Mouse (Mus musculus) brain, embryonic 18.5 days (tissue): Measurements from ENCODE around the gene Tssk4.

Source experiments
- DNase-seq: peaks from one replicate; pipeline ENCODE4 v3.0.0-alpha.2; 2012; ENCODE audit warnings: low read depth, low spot score

The Tssk4 gene

DNA sequence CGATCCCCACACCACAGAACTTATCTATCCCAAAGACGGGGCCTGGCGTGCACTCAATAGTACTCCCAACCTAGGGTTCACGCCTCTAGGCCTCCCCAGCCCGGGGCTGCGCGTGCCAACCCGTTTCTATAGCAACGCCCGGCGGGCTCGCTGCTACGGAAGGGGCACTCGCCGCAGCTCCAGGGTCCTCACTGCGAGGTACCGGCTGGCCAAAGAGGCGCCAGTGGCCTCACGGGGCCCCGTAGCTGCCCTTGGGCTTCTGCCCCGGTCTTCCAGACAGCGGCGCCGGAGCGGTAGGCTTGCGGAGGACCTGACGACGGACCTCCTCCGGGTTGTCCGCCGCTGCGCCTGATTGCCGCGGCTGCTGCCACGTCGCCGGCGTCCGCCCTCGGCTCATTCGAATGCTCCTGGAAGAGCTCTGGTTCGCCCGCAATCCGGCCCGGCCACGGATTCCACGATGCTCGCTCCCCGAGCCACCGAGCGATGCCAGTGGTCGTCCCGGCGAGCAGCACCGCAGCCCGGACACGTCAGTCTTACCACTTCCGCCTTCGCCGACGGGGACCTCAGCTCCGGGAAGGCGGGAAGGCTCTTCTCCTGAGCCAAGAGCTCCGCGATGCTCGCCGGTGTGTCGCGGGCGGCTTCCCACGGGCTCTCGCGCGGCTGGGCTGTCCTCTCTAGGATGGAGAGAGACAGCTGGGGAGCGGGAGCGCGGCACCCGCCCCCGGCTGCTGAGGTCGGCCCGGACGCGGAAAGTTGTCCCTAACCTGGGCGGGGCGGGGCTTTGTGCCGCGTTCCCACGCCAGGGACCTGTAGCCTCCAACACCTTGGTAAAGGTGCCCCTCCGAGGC lies 6.7 kb upstream of the Tssk4 start, which contains the start of gene Tm9sf1:
Tm9sf1 (minus strand) TSS at position 747 of the 848 bp plus-strand sequence.
- DNase-seq: peak; percentile 70

DNA sequence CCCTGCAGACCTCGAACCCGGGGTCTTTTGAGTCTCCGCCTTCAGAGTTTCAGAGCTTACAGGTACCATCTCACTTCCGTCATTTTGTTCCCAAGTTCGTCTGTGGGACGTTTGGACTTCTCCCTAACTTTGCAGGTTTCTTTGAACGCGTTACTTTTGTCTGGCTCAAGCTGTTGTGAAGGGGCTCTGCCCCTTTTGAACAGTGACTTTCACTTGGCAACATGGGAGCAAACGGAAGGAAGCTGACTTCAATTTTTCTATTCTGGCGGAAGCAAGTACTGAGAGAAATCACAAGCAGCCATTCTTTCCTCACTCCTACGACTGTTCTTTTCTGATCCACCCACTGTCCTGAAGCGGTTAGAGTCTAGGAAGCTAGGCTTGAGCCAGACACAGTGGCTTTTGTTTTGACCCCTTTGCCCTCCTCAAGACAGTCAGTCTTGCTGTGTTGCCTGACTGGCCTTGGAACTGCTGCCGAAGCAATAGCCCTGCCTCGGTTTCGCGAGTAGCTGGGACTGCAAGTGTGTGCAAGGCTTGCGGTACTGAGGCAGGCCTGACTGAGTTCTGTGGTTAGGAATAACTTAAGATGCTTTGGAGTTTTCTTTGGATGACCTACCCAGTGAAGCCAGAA lies 5.6 kb upstream of the Tssk4 start:
- no peak for DNase-seq

DNA sequence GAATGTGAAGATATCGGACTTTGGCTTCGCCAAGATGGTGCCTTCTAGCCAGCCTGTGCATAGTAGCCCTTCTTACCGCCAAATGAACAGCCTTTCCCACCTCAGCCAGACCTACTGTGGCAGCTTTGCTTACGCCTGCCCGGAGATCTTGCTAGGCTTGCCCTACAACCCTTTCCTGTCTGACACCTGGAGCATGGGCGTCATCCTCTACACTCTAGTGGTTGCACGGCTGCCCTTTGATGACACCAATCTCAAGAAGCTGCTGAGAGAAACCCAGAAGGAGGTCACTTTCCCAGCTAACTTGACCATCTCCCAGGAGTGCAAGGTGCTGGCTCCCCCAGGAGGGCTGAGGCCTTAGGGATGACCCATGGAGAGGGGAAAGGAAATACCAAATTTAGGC lies 1.5 kb downstream of the Tssk4 start:
- DNase-seq: no peak

DNA sequence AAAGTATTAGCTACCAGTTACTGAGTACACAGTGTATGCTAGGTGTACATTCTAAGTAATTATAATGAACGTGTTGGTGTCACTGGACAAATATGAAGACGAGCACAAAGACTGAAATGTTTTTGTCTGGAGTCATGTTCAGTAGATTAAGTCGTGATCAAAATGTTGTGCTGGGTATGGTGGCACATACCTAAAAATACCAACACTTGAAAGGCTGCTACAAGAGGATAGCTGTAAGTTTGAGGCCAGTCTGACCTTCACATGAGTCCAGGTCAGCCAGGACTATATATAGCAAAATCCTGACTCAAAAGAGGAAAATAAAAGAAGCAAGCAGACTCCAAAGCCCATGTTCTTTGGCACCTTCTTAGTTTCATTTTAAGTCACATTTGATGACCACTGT lies 7.0 kb downstream of the Tssk4 start:
- DNase-seq: no peak

DNA sequence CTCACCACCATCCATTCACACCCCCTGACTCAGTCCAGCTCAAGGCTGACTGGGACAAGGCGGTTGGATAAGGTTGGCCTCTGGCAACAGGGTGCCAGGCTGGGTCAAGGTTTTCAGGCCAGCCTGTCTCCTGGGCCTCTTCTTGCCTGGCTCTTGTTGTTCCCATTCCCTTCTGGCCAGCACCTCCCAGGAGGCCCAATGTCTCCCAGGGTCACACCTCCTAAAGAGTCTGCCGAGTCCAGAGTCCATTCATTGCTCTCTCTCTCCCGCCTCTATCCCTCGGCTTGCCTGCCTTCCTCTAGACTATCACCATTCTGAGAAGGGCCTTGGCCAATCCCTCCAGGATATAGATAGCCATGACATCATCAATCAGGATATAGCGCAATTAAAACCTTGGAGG lies 8.0 kb downstream of the Tssk4 start:
- no peak for DNase-seq

DNA sequence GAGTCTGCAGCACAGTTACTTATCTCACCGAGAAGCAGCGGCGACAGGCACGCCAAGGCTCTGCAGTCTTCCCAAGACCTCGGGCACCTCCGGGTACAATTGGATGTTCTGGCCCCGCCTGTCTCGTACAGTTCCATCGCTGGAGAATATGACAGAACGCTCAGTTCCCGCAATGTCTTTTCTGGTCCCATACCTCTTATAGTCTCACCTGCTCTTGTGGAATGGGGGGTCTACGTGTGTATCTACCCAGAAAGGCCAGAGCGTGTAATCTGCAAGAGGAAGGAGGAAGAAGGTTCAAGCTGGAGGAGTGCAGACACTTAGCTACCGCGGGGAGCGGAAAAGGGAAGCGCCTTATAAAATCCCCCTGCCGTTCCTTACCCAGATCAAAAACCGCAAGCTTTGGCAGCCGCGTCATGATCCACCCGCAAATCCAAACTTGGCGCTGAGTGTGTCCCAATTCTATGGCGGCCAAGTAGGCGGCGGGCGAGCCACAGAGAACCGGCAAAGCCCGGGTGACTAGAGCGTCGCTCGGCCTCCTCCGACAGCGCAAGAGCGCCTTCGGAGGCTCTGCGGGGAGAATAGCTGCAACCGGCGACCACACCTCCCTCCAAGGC lies 10.1 kb downstream of the Tssk4 start, which contains the start of gene Mdp1:
Mdp1 (minus strand) TSS at position 549 of the 614 bp plus-strand sequence.
- DNase-seq: peak; percentile 76

DNA sequence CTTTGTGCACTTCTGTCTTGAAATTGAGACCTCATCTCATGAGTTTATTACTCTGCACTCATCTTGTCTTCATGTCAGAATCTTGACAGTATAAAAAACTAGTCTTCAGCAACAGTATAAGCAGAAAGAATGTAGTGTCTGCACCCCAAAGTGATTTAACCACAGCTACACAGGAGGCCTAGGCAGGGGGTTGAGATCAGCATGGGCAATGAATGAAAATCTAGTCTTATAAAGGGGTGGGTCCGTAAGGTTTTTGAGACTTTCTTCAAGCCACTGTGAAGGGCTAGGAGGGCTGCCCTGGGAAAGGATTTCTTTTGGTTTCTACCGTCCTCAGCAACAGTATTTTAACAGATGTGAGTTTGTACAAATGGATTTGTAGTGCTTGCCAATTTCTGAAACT lies 10.7 kb downstream of the Tssk4 start:
- DNase-seq: no peak

DNA sequence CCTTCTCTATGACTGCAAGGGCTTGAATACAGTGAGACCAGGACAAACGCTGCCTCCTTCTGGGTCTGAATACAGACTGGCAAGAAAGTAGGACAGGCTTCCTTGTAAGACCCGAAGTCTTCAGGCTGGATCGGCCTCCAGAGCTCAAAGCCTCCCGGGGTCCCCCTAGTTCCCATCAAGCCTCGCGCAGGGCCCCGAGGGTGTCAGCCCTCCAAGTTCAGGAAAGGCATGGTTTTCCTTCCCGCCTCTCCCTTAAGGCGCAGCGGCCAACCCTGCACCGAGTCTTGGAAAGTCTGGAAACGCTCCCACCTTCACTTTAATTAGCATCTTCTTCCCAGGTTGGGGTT lies 21.5 kb downstream of the Tssk4 start:
- DNase-seq: no peak

DNA sequence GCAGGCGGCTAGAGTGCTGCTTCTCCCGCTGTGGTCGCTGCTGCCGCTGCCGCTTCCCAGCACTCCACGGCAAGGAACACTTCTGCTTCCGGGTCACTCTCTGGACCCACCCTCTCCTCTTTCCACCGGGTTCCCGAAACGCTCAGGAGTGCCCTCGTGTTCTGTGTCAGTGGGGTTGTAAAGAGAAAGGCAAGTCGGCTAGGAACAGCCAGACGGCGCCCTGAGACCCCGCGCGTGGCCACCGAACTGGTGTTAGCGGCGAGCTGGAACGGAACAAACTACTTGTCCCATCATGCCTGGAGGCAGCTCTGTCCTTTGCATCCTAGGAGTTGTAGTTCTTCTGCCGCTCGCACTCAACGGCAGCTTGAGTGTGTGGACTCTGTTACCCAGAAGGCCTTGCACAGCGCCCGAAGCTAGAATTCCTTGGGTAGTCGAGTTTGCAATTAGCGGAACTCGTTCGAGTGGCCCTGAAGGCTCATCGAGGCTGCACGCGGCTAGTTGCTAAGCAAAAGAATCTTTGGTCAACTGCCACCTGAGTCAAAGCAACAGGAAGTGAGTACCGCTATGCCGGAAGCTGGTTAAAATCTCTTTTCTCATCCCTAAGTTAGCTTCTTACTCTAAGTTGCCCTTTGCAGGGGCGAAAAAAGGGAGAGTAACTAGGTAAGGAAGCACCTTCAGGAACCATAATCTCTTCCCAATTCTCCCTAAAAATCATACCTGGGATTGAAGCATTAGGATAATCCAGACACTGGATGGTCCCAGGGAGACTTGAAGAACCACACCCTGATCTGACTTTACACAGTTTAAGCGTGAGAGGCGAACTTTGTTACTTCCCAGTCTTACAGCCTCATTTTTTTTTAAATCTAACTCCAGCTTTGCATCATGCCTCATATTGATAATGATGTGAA lies 22.1 kb downstream of the Tssk4 start, which contains the start of the genes Gmpr2 and Nedd8:
Gmpr2 (plus strand) TSS at position 109 of the 908 bp plus-strand sequence.
Nedd8 (minus strand) TSS at position 292 of the 908 bp plus-strand sequence.
- peak; percentile 95 for DNase-seq

DNA sequence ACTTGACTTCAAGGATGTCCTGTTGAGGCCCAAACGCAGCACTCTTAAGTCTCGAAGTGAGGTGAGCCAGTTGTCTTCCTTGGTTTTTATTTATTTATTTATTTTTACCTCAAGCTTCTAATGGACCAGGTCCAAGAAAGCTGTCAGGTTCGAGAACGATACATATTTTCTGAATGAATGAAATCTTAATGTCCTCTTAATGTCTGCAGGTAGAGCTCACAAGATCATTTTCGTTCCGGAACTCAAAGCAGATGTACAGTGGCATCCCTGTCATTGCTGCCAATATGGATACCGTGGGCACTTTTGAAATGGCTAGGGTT lies 22.7 kb downstream of the Tssk4 start:
- DNase-seq: no peak

DNA sequence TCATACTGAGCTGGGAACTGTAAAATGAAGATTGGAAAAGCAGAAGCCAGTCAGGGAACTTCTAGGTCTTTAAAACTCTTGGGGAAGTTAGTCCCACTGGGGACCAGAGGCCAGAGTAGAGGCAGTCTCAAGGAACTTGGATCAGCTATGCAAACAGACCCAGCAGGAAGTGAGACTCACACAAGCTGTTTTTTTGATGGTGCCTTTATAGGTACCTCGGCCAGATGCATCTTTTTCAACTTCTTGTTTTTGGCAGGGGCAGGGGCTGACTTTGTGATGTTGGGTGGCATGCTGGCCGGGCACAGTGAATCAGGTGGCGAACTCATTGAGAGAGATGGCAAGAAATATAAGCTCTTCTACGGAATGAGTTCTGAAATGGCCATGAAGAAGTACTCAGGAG lies 27.6 kb downstream of the Tssk4 start:
- DNase-seq: no peak

DNA sequence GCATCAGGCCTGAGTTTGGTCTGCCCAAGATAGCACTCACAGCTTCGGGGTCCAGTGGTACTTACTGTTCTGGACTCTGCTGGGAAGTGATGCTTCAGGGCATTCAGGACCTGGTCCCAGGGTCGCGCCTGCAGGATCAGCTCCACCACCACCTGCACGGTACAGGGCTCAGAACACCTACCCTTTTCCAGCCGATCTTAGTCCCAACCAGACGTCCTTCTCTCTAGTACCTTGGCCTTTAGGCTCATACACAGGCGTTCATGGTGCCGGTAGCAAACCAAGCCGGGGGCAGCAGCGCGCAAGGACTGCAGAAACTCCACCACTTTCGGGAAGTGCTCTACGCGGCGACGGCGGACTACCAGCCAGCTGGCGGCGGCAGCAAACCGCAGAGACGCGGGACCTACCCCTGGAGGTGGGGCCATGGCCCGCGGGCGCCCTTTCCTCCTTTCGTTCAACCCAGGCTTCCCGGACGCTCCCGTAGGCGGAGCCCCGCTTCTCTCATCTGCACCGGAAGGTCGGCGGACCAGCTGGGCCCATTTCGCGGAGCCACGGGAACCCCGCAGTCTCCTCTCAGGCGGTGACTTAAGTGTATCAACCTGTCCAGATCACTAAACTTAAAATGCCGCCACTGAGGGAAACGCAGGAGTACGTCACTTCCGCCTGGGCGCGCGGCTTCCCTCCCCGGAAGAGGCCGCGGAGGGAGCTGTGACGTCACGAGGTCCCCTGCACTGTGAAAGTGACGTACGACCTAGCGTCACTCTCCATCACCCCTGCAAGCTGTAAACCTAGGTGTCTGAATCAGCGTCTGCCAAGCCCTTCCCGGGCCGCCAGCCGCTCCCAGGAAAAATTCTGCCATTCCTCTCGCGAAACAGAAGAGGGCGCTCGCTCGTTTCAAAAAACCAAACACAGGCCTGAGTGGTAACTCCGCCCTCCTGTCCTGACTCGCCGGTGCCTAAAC lies 31.5 kb downstream of the Tssk4 start, which contains the start of gene Tinf2:
Tinf2 (minus strand) TSS at position 661 of the 958 bp plus-strand sequence.
- peak; percentile 94 for DNase-seq

DNA sequence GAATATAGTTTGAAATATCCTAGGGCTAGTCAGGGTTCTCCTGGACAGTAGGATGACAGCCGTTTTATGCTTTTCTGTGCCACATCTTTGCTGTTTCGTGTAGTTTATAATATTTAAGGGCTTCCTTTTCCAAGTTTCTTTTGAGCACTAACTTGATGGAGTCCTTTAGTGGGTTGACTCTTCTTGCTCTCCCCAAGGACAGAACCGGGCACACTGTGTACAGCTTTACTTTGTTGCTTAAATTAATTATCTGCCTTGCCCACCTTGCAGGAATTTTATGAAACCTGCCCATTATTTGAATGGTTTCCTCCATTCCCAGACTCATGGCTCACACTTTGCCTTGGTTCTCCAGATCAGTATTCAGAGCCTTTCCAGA lies 32.1 kb downstream of the Tssk4 start:
- no peak for DNase-seq

DNA sequence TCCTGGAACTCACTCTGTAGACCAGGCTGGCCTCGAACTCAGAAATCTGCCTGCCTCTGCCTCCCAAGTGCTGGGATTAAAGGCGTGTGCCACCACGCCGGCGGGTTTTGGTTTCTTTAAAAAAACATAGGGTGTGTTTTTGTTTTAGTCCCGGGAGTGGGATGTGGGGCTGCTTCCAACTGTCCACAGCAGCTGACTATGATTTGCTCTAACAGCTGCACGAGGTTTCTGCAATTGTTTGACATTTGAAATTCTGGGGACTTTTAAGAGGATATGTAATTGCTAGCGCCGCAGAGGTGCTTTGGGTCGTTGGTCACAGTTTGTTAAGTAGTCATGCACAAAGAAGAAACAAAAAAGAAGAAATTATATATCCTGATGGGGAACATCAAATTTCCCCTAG lies 39.4 kb downstream of the Tssk4 start:
- no peak for DNase-seq

DNA sequence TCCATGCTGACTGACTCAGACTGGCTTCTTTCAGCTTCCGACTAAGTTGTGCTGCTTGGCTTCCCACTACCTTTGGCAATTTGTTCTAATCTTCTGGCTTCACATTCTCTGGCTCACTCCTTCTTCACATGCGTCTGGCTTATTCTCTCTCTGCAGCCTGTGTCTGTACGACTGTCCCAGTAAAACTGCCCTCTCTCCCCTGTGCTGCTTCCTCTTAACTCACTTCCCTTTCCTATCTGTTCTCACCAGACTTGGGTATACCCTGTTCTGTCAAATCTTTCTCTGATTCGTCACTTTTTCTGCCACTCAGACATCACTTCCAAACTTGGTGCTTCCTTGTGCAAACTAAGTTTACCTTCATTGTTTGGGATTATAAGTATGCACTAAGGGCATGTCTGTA lies 47.2 kb downstream of the Tssk4 start:
- no peak for DNase-seq

DNA sequence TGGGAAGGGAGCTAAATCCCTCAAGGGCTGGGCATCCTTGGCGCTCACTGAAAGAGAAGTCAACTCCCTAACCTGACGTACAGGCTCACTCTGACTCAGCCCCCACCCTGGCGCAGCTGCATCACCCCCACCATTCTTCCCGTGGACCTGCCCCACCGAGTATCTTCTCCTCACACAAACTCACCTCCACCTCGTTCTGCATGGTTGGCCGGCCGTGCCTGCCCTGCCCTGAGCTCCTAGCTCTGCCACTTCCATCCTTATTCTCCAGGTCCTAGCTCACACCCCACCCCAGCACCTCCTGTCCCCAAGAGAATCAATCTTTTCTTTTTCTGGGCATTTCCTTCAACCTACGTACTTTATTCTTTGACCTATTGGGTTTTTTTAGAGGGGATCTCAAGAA lies 51.1 kb downstream of the Tssk4 start:
- no peak for DNase-seq
